ENCODE assay signal across 32 mouse cellular contexts in the genomic region with DNA sequence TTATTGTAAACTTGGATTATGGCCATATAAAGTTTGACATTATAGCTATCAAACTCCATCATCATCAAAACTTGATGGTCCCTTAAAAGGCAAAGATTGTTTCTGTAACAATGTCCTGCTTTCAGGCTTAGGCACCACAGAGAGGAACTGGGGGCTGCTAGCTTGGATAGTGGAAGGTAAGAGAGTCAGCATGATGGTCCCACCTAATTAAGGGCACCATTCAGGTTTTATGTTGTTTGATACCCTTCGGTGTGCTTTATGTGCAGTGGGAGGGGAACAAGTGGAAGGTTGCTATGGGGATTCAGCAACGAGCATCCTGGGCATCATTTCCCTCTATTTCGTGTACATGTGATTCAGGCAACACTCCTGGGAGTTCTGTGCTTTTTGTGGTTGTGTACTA.
"Had no signal": no experiment of that assay in that cellular context is flagged by ENCODE, and none has a peak within 500 bp of the region (broad histone marks: within the 10 kb centered on the region; RNA-seq: fewer than 3 reads in every experiment).

No protein-coding gene starts in this region.

- H3K36me3 ChIP-seq: limb, embryonic 10.5 days; limb, embryonic 12.5 days; limb, embryonic 13.5 days; limb, embryonic 15.5 days; liver, embryonic 12.5 days; liver, embryonic 13.5 days; liver, embryonic 15.5 days; lung, embryonic 15.5 days; midbrain, embryonic 10.5 days; midbrain, embryonic 12.5 days; midbrain, embryonic 13.5 days; midbrain, embryonic 15.5 days had no signal

- DNase-seq: left cerebral cortex, postnatal 4 days; liver; liver, embryonic 13.5 days; liver, postnatal 0 days; lung, adult 18-20 months; lung, adult 2 months; lung, embryonic 14.5 days; lung, postnatal 10 days; lung, postnatal 14 days; lung, postnatal 36 days; lung, postnatal 4 days; midbrain, embryonic 14.5 days had no signal

- H3K9me3 ChIP-seq: limb, embryonic 10.5 days; limb, embryonic 12.5 days; limb, embryonic 13.5 days; limb, embryonic 15.5 days; liver, embryonic 12.5 days; liver, embryonic 13.5 days; liver, embryonic 15.5 days; lung, embryonic 15.5 days; megakaryocyte, embryonic 14.5 days; midbrain, embryonic 10.5 days; midbrain, embryonic 12.5 days; midbrain, embryonic 13.5 days; midbrain, embryonic 15.5 days had no signal

- H3K4me3 ChIP-seq: left cerebral cortex, adult 2 months; limb, embryonic 10.5 days; limb, embryonic 12.5 days; limb, embryonic 13.5 days; limb, embryonic 15.5 days; liver, embryonic 12.5 days; liver, embryonic 13.5 days; liver, embryonic 15.5 days; lung, embryonic 15.5 days; megakaryocyte, embryonic 14.5 days; midbrain, embryonic 10.5 days; midbrain, embryonic 12.5 days; midbrain, embryonic 13.5 days; midbrain, embryonic 15.5 days; myocyte had no signal

- H3K27me3 ChIP-seq: limb, embryonic 15.5 days; liver, embryonic 12.5 days; liver, embryonic 13.5 days; liver, embryonic 15.5 days; lung, embryonic 15.5 days; megakaryocyte, embryonic 14.5 days; midbrain, embryonic 12.5 days; midbrain, embryonic 13.5 days; midbrain, embryonic 15.5 days had no signal

- H3K9ac ChIP-seq: limb, embryonic 12.5 days; limb, embryonic 13.5 days; limb, embryonic 15.5 days; liver, embryonic 12.5 days; liver, embryonic 13.5 days; liver, embryonic 14.5 days; liver, embryonic 15.5 days; liver, postnatal 0 days; lung, embryonic 14.5 days; lung, embryonic 15.5 days; midbrain, embryonic 12.5 days; midbrain, embryonic 13.5 days; midbrain, embryonic 15.5 days had no signal

- H3K4me1 ChIP-seq: limb, embryonic 13.5 days; limb, embryonic 15.5 days; liver, embryonic 12.5 days; liver, embryonic 13.5 days; liver, embryonic 15.5 days; lung, embryonic 15.5 days; megakaryocyte, embryonic 14.5 days; midbrain, embryonic 12.5 days had no signal

- H3K4me2 ChIP-seq: limb, embryonic 12.5 days; limb, embryonic 13.5 days; limb, embryonic 15.5 days; liver, embryonic 11.5 days; liver, embryonic 12.5 days; liver, embryonic 13.5 days; liver, embryonic 15.5 days; lung, embryonic 14.5 days; lung, embryonic 15.5 days; midbrain, embryonic 11.5 days; midbrain, embryonic 12.5 days; midbrain, embryonic 13.5 days; midbrain, embryonic 15.5 days had no signal

- H3K27ac ChIP-seq: left cerebral cortex, adult 2 months; limb, embryonic 10.5 days; limb, embryonic 12.5 days; limb, embryonic 13.5 days; limb, embryonic 15.5 days; liver, embryonic 12.5 days; liver, embryonic 13.5 days; liver, embryonic 14.5 days; liver, embryonic 15.5 days; lung, embryonic 15.5 days; macrophage; midbrain, embryonic 10.5 days; midbrain, embryonic 12.5 days; midbrain, embryonic 13.5 days; midbrain, embryonic 15.5 days had no signal

- ATAC-seq: liver, embryonic 12.5 days; liver, postnatal 0 days; lung, postnatal 0 days; midbrain, embryonic 13.5 days; midbrain, embryonic 15.5 days; midbrain, embryonic 16.5 days had no signal
